Mouse (Mus musculus) T-cell, adult 2 months (primary cell): ENCODE measurements around the gene Axl.
A peak's percentile ranks its signal among the peaks of the same experiment; 100 is the strongest.
"Not testable (repeated sequence)": the region's sequence is repeated elsewhere in the genome, so short reads cannot be mapped to it uniquely, and the experiment has no call there.

Source experiments
- DNase-seq: peaks from one replicate; pipeline ENCODE4 v3.0.0; 2022; ENCODE audit warnings: low spot score

The Axl gene

GRCm38 (mm10) chr7:25793679-25794078 lies 5.2 kb upstream of the Axl start:
- peak; percentile 62 for DNase-seq

- not testable (repeated sequence) for DNase-seq
Observed at GRCm38 (mm10) chr7:25792966-25793365, 4.5 kb upstream of the Axl start.

- no peak for DNase-seq
Observed at GRCm38 (mm10) chr7:25790615-25791014, 2.1 kb upstream of the Axl start.

- no peak for DNase-seq
Observed at GRCm38 (mm10) chr7:25789129-25789440, 580 bp upstream of the Axl start.

GRCm38 (mm10) chr7:25787456-25788219 lies 867 bp downstream of the Axl start:
- no peak for DNase-seq

GRCm38 (mm10) chr7:25786974-25787373 lies 1.5 kb downstream of the Axl start:
- DNase-seq: no peak

GRCm38 (mm10) chr7:25785752-25786151 lies 2.8 kb downstream of the Axl start:
- DNase-seq: no peak

GRCm38 (mm10) chr7:25784808-25785207 lies 3.7 kb downstream of the Axl start:
- no peak for DNase-seq

GRCm38 (mm10) chr7:25783746-25784145 lies 4.8 kb downstream of the Axl start:
- no peak for DNase-seq

GRCm38 (mm10) chr7:25782744-25783143 lies 5.8 kb downstream of the Axl start:
- DNase-seq: no peak

GRCm38 (mm10) chr7:25781937-25782610 lies 6.4 kb downstream of the Axl start:
- DNase-seq: peak; percentile 26

GRCm38 (mm10) chr7:25781321-25781936 lies 7.1 kb downstream of the Axl start:
- peak; percentile 35 for DNase-seq

- no peak for DNase-seq
Observed at GRCm38 (mm10) chr7:25780753-25781152, 7.8 kb downstream of the Axl start.

- DNase-seq: no peak
Observed at GRCm38 (mm10) chr7:25780021-25780420, 8.5 kb downstream of the Axl start.

GRCm38 (mm10) chr7:25768229-25768628 lies 20.3 kb downstream of the Axl start:
- no peak for DNase-seq

- no peak for DNase-seq
Observed at GRCm38 (mm10) chr7:25766108-25766507, 22.4 kb downstream of the Axl start.

- no peak for DNase-seq
Observed at GRCm38 (mm10) chr7:25764221-25764620, 24.3 kb downstream of the Axl start.

- DNase-seq: no peak
Observed at GRCm38 (mm10) chr7:25763678-25764077, 24.8 kb downstream of the Axl start.

- DNase-seq: no peak
Observed at GRCm38 (mm10) chr7:25761354-25761753, 27.2 kb downstream of the Axl start.

- DNase-seq: peak; percentile 92
Observed at GRCm38 (mm10) chr7:25756011-25756410, 32.5 kb downstream of the Axl start.

GRCm38 (mm10) chr7:25755468-25755833 lies 33.1 kb downstream of the Axl start:
- DNase-seq: no peak

- peak; percentile 99 for DNase-seq
Observed at GRCm38 (mm10) chr7:25754738-25755467, 33.6 kb downstream of the Axl start, which contains the start of gene Hnrnpul1. TSS of gene Hnrnpul1 (minus strand) at chr7:25754757.

- DNase-seq: no peak
Observed at GRCm38 (mm10) chr7:25754439-25754737, 34.1 kb downstream of the Axl start.
